Mouse (Mus musculus) lung, postnatal 0 days (tissue): Measurements from ENCODE around the gene Ctnna3. TPM values are rescaled to one million over a fixed set of nuclear protein-coding genes. Genes with fewer than 3 reads are reported as not detected.
"Not testable (repeated sequence)": the region's sequence is repeated elsewhere in the genome, so short reads cannot be mapped to it uniquely, and the experiment has no call there.

Source experiments
- ATAC-seq: fragments of 200-750 bp; cut with Nextera tagmentation; 2 replicates; pipeline ENCODE4 v1.8.0; 2017; ENCODE audit warnings: moderate library complexity
- DNase-seq: peaks from one replicate; pipeline ENCODE4 v3.0.0-alpha.2; 2016; ENCODE audit warnings: low spot score
- H3K27ac ChIP-seq: fragments of 300-500 bp; sonication (generic); 2 replicates; pipeline ENCODE4 v1.5.1; 2014; ENCODE audit warnings: antibody characterized with exemption, mild to moderate bottlenecking, low read length, mixed read lengths
- H3K27me3 ChIP-seq: fragments of 300-500 bp; sonication (generic); replicated peaks from 2 replicates; pipeline ENCODE4 v1.6.1; 2014; ENCODE audit warnings: low read length, mixed read lengths; ENCODE audit not compliant: insufficient read depth
- H3K36me3 ChIP-seq: fragments of 300-500 bp; sonication (generic); 2 replicates; pipeline ENCODE4 v1.6.1; 2014; ENCODE audit warnings: low read length, mixed read lengths; ENCODE audit not compliant: insufficient read depth
- H3K4me1 ChIP-seq: fragments of 300-500 bp; sonication (generic); 2 replicates; pipeline ENCODE4 v1.6.1; 2014; ENCODE audit warnings: antibody characterized with exemption, low read depth, low read length, mixed read lengths; ENCODE audit not compliant: insufficient read depth
- H3K4me2 ChIP-seq: fragments of 300-500 bp; sonication (generic); replicated peaks from 2 replicates; pipeline ENCODE4 v1.6.1; 2014; ENCODE audit warnings: low read depth, mild to moderate bottlenecking, low read length, moderate library complexity, mixed read lengths
- H3K4me3 ChIP-seq: fragments of 300-500 bp; sonication (generic); 2 replicates; pipeline ENCODE4 v1.5.1; 2014; ENCODE audit warnings: low read depth, low read length
- H3K9ac ChIP-seq: fragments of 300-500 bp; sonication (generic); replicated peaks from 2 replicates; pipeline ENCODE4 v1.6.1; 2014; ENCODE audit warnings: low read depth, mild to moderate bottlenecking
- H3K9me3 ChIP-seq: fragments of 300-500 bp; sonication (generic); 2 replicates; pipeline ENCODE4 v1.6.1; 2016; ENCODE audit warnings: low read length, mixed read lengths
- CTCF ChIP-seq: IDR thresholded peaks from 2 replicates; pipeline ENCODE4 v1.5.1; 2016; ENCODE audit warnings: antibody characterized with exemption, mild to moderate bottlenecking
- EP300 ChIP-seq: IDR thresholded peaks from 2 replicates; pipeline ENCODE4 v1.6.1; 2016; ENCODE audit warnings: antibody characterized with exemption, mild to moderate bottlenecking, control low read depth
- WGBS: fragments of 180-500 bp; shearing (Covaris S2); extraction: QIAGEN DNeasy Blood & Tissue Kit; methylation state at CpG from one replicate; pipeline ENCODE4 v1.1.7; 2014; 5-methylcytosine and 5-hydroxymethylcytosine counted together
- polyA plus RNA-seq: library from polyadenylated mRNA; unstranded; fragments of >200 nt; fragmentation: Nextera tagmentation; extraction: Ambion mirVana; gene quantifications from 2 replicates; pipeline ENCODE4 v1.2.1, GENCODE M21; 2015

Ctnna3 gene
- 0.19 and 0.32 TPM in 2 replicates for polyA plus RNA-seq

- H3K4me3 ChIP-seq: peak within 1 kb of the TSS; percentile 94
- no peaks in the 10 kb centered on the region; the same call in 1 of the 2 replicates for H3K4me1 ChIP-seq
- no peaks in the 10 kb centered on the region for H3K9me3 ChIP-seq
- H3K4me2 ChIP-seq: peak within 1 kb of the TSS; percentile 64
- H3K9ac ChIP-seq: peak within 1 kb of the TSS; percentile 56
- ATAC-seq (peak; percentile 92), DNase-seq (peak; percentile 95)
- H3K27me3 ChIP-seq: no peaks in the 10 kb centered on the region
- H3K36me3 ChIP-seq: no peaks in the 10 kb centered on the region
- peak within 1 kb of the TSS; percentile 79 for H3K27ac ChIP-seq
- under 1% methylated on average over 55 of the region's 55 CpGs for WGBS
- TF ChIP-seq CTCF: no peak
- TF ChIP-seq EP300: no peak
Observed at GRCm38 (mm10) chr10:63429785-63430305, at the start of gene Ctnna3. Ctnna3 (plus strand) TSS chr10:63430098.

- TF ChIP-seq EP300: no peak
Observed at GRCm38 (mm10) chr10:63381498-63382280, 48.2 kb upstream of the Ctnna3 start, which contains the start of gene Sirt1. Sirt1 (minus strand) TSS chr10:63381704.

GRCm38 (mm10) chr10:63382372-63383279, 47.3 kb upstream of the Ctnna3 start, which contains the start of gene Dnajc12:
Dnajc12 (plus strand) TSS chr10:63382443.
- no peaks in the 10 kb centered on the region for H3K27me3 ChIP-seq
- under 1% methylated on average over 28 of the region's 28 CpGs for WGBS
- peak; percentile 96 for ATAC-seq
- peak within 1 kb of the TSS; percentile 44 for H3K27ac ChIP-seq
- no peaks in the 10 kb centered on the region for H3K36me3 ChIP-seq
- H3K4me1 ChIP-seq: 0 out of 2 replicates have a peak, but pooled peaks cover 7% of the 10 kb centered on the region
- peak within 1 kb of the TSS; percentile 77 for H3K4me2 ChIP-seq
- no peaks in the 10 kb centered on the region for H3K9me3 ChIP-seq
- H3K9ac ChIP-seq: peak within 1 kb of the TSS; percentile 44; the same call in 1 of the 2 replicates
- TF ChIP-seq CTCF (peak; percentile 82), EP300 (no peak)
- DNase-seq: peak; percentile 99
- H3K4me3 ChIP-seq: peak within 1 kb of the TSS; percentile 56

More at GRCm38 (mm10) chr10:63381498-63382280, 48.2 kb upstream of the Ctnna3 start, which contains the start of gene Sirt1:
- 0 out of 2 replicates have a peak, but pooled peaks cover 7% of the 10 kb centered on the region for H3K4me1 ChIP-seq
- DNase-seq: peak; percentile 29
- H3K9ac ChIP-seq: peak within 1 kb of the TSS; percentile 44; the same call in 1 of the 2 replicates
- peak within 1 kb of the TSS; percentile 56 for H3K4me3 ChIP-seq
- H3K27me3 ChIP-seq: no peaks in the 10 kb centered on the region
- no peaks in the 10 kb centered on the region for H3K36me3 ChIP-seq
- no peaks in the 10 kb centered on the region for H3K9me3 ChIP-seq
- peak within 1 kb of the TSS; percentile 77 for H3K4me2 ChIP-seq
- WGBS: 3% methylated on average over 24 of the region's 24 CpGs
- H3K27ac ChIP-seq: peak within 1 kb of the TSS; percentile 44
- no peak for ATAC-seq

- H3K27me3 ChIP-seq, H3K36me3 ChIP-seq, H3K27ac ChIP-seq, DNase-seq, ATAC-seq, H3K9me3 ChIP-seq, H3K4me1 ChIP-seq, H3K9ac ChIP-seq: not testable (repeated sequence)
- H3K4me2 ChIP-seq: peak overlapping the region; percentile 78
- WGBS: 23% methylated on average over 5 of the region's 5 CpGs
- peak overlapping the region; percentile 53 for H3K4me3 ChIP-seq
Observed at GRCm38 (mm10) chr10:63385897-63386296, 44.0 kb upstream of the Ctnna3 start.

GRCm38 (mm10) chr10:63386444-63386843, 43.5 kb upstream of the Ctnna3 start:
- no peaks in the 10 kb centered on the region for H3K36me3 ChIP-seq
- H3K4me1 ChIP-seq: 0 out of 2 replicates have a peak, but pooled peaks cover 5% of the 10 kb centered on the region
- H3K9ac ChIP-seq: peak overlapping the region; percentile 52
- peak overlapping the region; percentile 73; the same call in 1 of the 2 replicates for H3K27ac ChIP-seq
- no peaks in the 10 kb centered on the region for H3K9me3 ChIP-seq
- WGBS: under 1% methylated on average over 19 of the region's 19 CpGs
- no peaks in the 10 kb centered on the region for H3K27me3 ChIP-seq
- peak overlapping the region; percentile 53 for H3K4me3 ChIP-seq
- DNase-seq (peak; percentile 96), ATAC-seq (peak; percentile 79)
- TF ChIP-seq EP300 (no peak), CTCF (no peak)
- H3K4me2 ChIP-seq: peak overlapping the region; percentile 78
